Mouse (Mus musculus): Measurements from ENCODE around the gene Mafb. TPM values are rescaled to one million over a fixed set of nuclear protein-coding genes. Genes with fewer than 3 reads are reported as not detected.

Gene Mafb
- polyA plus RNA-seq, 1 experiment from 2014 or later = 20.7 TPM

GRCm38 (mm10) chr2:160376236-160376635, 9.4 kb upstream of the Mafb start:
- Histone ChIP-seq H3K27me3 (peaks cover 98% of the 10 kb centered on the region), H3K9me3 (no peaks in the 10 kb centered on the region), H3K36me3 (no peaks in the 10 kb centered on the region), H3K9ac (no peak overlapping the region), H3K4me3 (no peak overlapping the region), H3K27ac (replicated peaks) (no peak overlapping the region), H3K4me1 (replicated peaks) (no peaks in the 10 kb centered on the region; the same call in 1 of the 2 replicates), H3K4me2 (no peak overlapping the region)
- 38% methylated on average over 5 of the region's 5 CpGs for WGBS
- no peak for ATAC-seq (ENCODE audit: low read depth)

GRCm38 (mm10) chr2:160369653-160370420, 3.0 kb upstream of the Mafb start:
- Histone ChIP-seq H3K36me3 (no peaks in the 10 kb centered on the region), H3K27me3 (peaks cover 84% of the 10 kb centered on the region), H3K4me2 (peak overlapping the region; percentile 81), H3K4me1 (replicated peaks) (peaks cover 51% of the 10 kb centered on the region), H3K27ac (replicated peaks) (no peak overlapping the region), H3K4me3 (peak overlapping the region; percentile 57; the same call in 1 of the 2 replicates), H3K9ac (no peak overlapping the region), H3K9me3 (no peaks in the 10 kb centered on the region)
- ATAC-seq (ENCODE audit: low read depth) = no peak
- 3% methylated on average over 25 of the region's 25 CpGs for WGBS

- peaks cover 83% of the 10 kb centered on the region for H3K27me3 ChIP-seq
- no peak for ATAC-seq (ENCODE audit: low read depth)
- H3K4me2 ChIP-seq = peak overlapping the region; percentile 81
- H3K9me3 ChIP-seq = no peaks in the 10 kb centered on the region
- H3K4me1 ChIP-seq (replicated peaks) = peaks cover 60% of the 10 kb centered on the region
- peak overlapping the region; percentile 34; the same call in 1 of the 2 replicates for H3K9ac ChIP-seq
- no peaks in the 10 kb centered on the region for H3K36me3 ChIP-seq
- WGBS = under 1% methylated on average over 52 of the region's 52 CpGs
- H3K4me3 ChIP-seq = peak overlapping the region; percentile 57
- no peak overlapping the region for H3K27ac ChIP-seq (replicated peaks)
These were observed 1.8 kb upstream of the Mafb start for GRCm38 (mm10) chr2:160368422-160369357.

GRCm38 (mm10) chr2:160367448-160368208, 763 bp upstream of the Mafb start:
- H3K4me2 ChIP-seq = peak overlapping the region; percentile 81
- WGBS = under 1% methylated on average over 45 of the region's 45 CpGs
- H3K27me3 ChIP-seq = peaks cover 83% of the 10 kb centered on the region
- peak; percentile 78 for ATAC-seq (ENCODE audit: low read depth)
- no peaks in the 10 kb centered on the region for H3K9me3 ChIP-seq
- peak overlapping the region; percentile 80 for H3K9ac ChIP-seq
- H3K4me1 ChIP-seq (replicated peaks) = peaks cover 60% of the 10 kb centered on the region
- H3K27ac ChIP-seq (replicated peaks) = peak overlapping the region; percentile 84
- no peaks in the 10 kb centered on the region for H3K36me3 ChIP-seq
- peak overlapping the region; percentile 57 for H3K4me3 ChIP-seq

GRCm38 (mm10) chr2:160366111-160366979, 520 bp downstream of the Mafb start:
- Histone ChIP-seq H3K9ac (peak overlapping the region; percentile 80), H3K4me3 (peak overlapping the region; percentile 57), H3K9me3 (no peaks in the 10 kb centered on the region), H3K4me2 (peak overlapping the region; percentile 81), H3K27me3 (peaks cover 83% of the 10 kb centered on the region), H3K4me1 (replicated peaks) (peaks cover 60% of the 10 kb centered on the region), H3K27ac (replicated peaks) (peak overlapping the region; percentile 84), H3K36me3 (no peaks in the 10 kb centered on the region)
- under 1% methylated on average over 90 of the region's 95 CpGs for WGBS
- peak; percentile 16; the same call in 1 of the 2 replicates for ATAC-seq (ENCODE audit: low read depth)

GRCm38 (mm10) chr2:160365107-160365911, 1.6 kb downstream of the Mafb start:
- Histone ChIP-seq H3K9me3 (no peaks in the 10 kb centered on the region), H3K27ac (replicated peaks) (0 out of 2 replicates have a peak overlapping the region, but pooled peaks have one; percentile 15), H3K4me1 (replicated peaks) (peaks cover 67% of the 10 kb centered on the region), H3K36me3 (no peaks in the 10 kb centered on the region), H3K27me3 (peaks cover 83% of the 10 kb centered on the region), H3K4me3 (peak overlapping the region; percentile 57), H3K4me2 (peak overlapping the region; percentile 81), H3K9ac (peak overlapping the region; percentile 80)
- no peak for ATAC-seq (ENCODE audit: low read depth)
- under 1% methylated on average over 50 of the region's 50 CpGs for WGBS

- ATAC-seq (ENCODE audit: low read depth) = no peak
- H3K4me1 ChIP-seq (replicated peaks) = peaks cover 63% of the 10 kb centered on the region
- H3K4me2 ChIP-seq = peak overlapping the region; percentile 81
These were observed 2.2 kb downstream of the Mafb start for GRCm38 (mm10) chr2:160364666-160365065.

GRCm38 (mm10) chr2:160364128-160364650, 2.7 kb downstream of the Mafb start:
- Histone ChIP-seq H3K27me3 (peaks cover 83% of the 10 kb centered on the region), H3K9ac (peak overlapping the region; percentile 80; the same call in 1 of the 2 replicates), H3K9me3 (no peaks in the 10 kb centered on the region), H3K4me3 (peak overlapping the region; percentile 57), H3K36me3 (no peaks in the 10 kb centered on the region), H3K4me2 (peak overlapping the region; percentile 81), H3K27ac (replicated peaks) (no peak overlapping the region), H3K4me1 (replicated peaks) (peaks cover 59% of the 10 kb centered on the region)
- ATAC-seq (ENCODE audit: low read depth) = no peak
- 3% methylated on average over 8 of the region's 9 CpGs for WGBS

More at GRCm38 (mm10) chr2:160364666-160365065, 2.2 kb downstream of the Mafb start:
- Histone ChIP-seq H3K36me3 (no peaks in the 10 kb centered on the region), H3K9me3 (no peaks in the 10 kb centered on the region), H3K9ac (peak overlapping the region; percentile 80; the same call in 1 of the 2 replicates), H3K4me3 (peak overlapping the region; percentile 57), H3K27ac (replicated peaks) (no peak overlapping the region), H3K27me3 (peaks cover 83% of the 10 kb centered on the region)
- 1% methylated on average over 12 of the region's 12 CpGs for WGBS

- Histone ChIP-seq H3K27me3 (peaks cover 83% of the 10 kb centered on the region), H3K4me1 (replicated peaks) (peaks cover 56% of the 10 kb centered on the region), H3K27ac (replicated peaks) (no peak overlapping the region), H3K36me3 (no peaks in the 10 kb centered on the region), H3K9ac (no peak overlapping the region), H3K4me3 (peak overlapping the region; percentile 17), H3K4me2 (peak overlapping the region; percentile 81), H3K9me3 (no peaks in the 10 kb centered on the region)
- 25% methylated on average over 4 of the region's 4 CpGs for WGBS
- no peak for ATAC-seq (ENCODE audit: low read depth)
These were observed 3.7 kb downstream of the Mafb start for GRCm38 (mm10) chr2:160363201-160363600.
